Mouse (Mus musculus) frontal cortex, postnatal 25 days (tissue): ENCODE measurements around the gene Shisa9.
A peak's percentile ranks its signal among the peaks of the same experiment; 100 is the strongest.
"Not testable (repeated sequence)": the region's sequence is repeated elsewhere in the genome, so short reads cannot be mapped to it uniquely, and the experiment has no call there.

Source experiments
- DNase-seq, 2 experiments: peaks; one replicate each; pipeline ENCODE4 v3.0.0; 2022; ENCODE audit warnings: low spot score in 2 of 2

The Shisa9 gene

GRCm38 (mm10) chr16:11983616-11984270 is at the start of gene Shisa9:
Gene Shisa9, plus strand, starts transcription at chr16:11984113.
- peak; percentile 38 to 45 for DNase-seq

DNA sequence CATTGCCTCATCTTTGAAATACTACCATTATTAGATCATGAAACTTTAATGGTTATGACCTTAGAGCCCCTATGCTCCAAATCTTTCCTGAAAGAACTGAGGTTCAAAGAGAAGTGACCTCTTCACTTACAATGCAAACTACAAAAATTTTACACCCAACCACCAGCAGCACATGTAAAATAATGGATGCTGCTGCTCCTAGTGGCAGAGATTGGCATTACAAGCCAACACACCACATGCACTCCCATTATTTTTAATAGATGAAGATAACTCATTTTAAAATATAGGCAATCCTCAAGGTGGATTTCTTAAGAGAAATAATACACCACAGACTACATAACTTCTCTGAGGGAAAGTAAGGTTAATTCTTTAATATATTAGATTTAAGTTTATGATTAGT is 43.4 kb upstream of the Shisa9 start:
- peak; percentile 20 for DNase-seq

DNA sequence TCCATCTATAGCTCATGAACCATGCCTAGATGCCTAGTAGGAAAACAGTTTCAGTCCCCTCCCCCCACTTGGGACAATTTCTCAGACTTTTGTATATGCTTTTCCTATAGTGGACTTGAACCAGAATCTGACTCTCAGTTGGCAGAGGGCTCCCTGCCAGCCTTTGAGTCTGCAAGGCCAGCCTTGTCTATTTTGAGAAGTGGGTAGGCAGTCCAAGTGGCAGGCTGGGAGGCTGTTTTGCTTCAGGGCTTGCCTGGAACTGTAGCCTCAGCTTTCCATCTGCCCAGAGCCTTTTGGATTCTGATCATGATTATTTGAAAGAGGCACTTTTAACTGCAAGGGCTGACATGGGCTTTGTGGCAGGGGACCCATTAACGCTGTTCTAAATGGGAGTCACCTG is 23.2 kb upstream of the Shisa9 start:
- DNase-seq: peak in 1 of 2 experiments; percentile 9

DNA sequence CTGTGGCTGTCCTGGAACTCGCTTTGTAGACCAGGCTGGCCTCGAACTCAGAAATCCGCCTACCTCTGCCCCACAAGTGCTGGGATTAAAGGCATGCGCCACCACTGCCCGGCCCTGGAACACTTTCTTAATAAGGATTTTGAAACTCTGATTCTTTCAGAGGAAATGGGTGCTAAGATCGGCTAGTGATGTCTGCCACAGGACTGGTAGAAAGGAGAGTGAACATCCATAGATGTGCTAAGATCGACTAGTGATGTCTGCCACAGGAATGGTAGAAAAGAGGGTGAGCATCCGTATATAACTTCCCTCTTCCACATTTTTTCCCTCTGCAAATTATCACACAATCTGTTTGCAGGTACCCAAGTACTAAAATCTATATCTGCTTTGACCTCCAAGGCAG is 17.9 kb upstream of the Shisa9 start:
- DNase-seq: no peak

GRCm38 (mm10) chr16:11966810-11967209 is 17.1 kb upstream of the Shisa9 start:
- not testable (repeated sequence) for DNase-seq

GRCm38 (mm10) chr16:11967579-11967978 is 16.3 kb upstream of the Shisa9 start:
- no peak for DNase-seq

DNA sequence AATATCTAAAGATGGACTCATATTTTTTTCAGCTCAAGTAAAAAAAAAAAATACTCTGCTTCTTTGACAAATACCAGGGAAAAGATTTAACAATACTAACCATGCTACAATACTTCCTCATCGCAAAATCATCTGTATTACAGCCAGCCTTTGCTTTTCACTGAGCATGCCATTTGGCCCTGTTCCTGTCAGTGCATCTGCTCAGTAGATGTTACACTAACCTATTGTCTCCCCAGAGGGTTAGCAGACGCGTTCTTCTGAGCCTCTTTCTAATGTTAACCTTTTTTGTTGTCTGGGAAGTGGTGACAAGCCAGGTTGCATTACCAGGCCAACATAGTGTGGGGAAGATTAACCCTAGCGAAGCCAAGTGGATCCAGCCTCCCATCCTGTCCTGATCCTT is 10.2 kb upstream of the Shisa9 start:
- no peak for DNase-seq

- DNase-seq: no peak
These were observed 7.2 kb upstream of the Shisa9 start for GRCm38 (mm10) chr16:11976737-11977136.

DNA sequence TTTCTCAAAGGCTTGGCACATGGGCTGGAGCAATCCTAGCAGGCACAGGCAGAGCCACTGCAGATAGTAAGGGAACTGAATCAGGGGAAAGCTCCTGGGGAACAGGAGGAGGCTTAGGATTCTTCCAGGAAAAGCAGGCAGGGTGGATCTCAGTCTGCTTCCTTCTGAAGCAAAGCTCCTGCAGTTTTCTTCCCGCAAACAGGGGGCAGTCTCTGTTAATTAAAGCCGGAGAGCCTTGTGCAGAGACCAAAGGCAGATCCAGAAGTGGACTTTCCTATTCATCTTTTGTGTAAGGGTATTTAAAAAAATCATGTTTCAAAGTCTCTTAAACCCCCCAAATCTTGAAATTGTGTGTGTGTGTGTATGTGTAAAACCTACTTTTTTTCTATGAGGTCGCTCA is 3.1 kb upstream of the Shisa9 start:
- peak; percentile 42 to 46 for DNase-seq

DNA sequence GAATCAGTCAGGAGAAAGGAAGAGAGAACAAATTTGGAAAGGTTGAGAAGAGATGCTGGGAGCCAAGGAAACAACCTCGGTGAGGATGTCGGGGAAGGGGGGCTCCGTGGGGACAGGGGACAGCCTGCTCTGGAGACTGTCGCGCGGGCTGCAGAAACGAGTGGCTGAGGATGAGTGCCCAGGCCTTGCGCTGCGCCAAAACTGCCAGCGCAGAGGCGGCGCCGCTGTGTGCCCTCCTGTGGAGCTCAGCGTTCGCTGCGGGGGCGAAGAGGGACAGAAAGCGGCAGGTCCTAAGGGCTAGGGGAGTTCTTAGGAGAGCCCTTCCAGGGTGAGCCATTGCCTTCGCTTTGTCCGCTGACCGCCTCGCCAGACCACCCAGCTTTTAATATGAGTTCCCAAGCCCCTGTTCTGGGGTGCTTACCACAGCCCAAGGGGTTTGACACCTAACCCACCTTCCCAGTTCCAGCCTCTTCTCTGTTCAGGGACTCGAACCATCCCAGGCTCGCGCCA is 752 bp upstream of the Shisa9 start:
- peak; percentile 35 to 36 for DNase-seq

DNA sequence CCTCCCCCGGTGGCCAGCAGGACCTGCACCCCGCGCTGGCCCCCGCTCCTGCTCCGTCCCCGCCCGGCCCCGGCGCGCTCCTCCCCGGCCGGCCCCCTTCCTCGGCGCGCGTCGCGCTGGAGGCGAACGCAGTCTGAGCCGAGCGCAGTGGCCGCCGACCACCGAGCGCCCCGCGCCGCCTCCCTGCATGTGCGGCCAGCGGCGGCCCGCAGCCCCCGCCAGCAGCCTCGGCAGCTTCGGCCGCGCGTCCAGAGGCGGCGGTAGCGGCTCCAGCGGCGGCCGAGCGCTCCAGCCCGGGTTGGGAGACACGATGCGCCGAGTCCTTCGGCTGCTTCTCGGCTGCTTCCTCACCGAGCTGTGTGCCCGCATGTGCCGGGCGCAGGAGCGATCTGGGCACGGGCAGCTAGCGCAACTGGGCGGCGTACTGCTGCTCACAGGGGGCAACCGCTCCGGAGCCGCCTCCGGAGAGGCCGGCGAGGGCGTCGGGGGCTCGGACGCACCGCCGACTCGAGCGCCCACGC is 418 bp downstream of the Shisa9 start:
- peak in 1 of 2 experiments; percentile 38 for DNase-seq

DNA sequence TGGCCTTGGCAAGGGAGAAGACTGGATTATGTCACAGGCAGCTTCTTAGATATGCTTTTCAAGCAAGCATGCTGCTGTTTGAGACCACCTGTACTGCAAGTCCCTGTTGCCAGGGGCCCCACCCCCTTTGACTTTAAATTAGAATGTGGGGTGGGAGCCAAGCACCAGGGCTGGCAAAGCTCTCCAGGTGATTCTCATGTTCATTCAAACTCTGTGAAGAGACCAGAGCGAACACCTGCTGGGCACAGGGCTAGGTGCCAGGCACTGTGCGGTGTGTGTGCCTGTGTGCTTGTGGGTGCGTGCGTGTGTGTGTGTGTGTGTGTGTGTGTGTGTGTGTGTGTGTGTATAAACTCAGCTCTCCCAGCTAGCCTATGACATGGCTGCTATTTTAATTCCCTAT is 3.1 kb downstream of the Shisa9 start:
- no peak for DNase-seq

DNA sequence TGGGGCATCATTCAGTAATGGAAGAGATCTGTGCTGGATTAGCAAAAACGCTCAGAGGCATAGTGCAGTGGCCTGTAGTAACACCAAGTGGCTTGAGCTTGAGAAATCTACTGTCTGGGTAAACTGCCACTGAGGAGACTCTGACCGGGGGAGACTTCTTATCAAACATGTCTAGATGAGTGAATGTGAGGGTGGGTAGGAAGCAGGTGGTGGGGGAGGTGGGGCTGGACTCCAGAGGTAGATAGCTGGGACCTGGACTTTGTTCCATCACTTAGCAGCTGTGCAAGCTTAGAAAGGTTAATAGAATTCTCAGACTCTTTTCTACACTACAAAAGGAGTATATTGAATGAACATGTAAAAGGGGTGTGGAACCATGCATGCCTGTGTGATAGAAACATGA is 21.3 kb downstream of the Shisa9 start:
- no peak for DNase-seq

GRCm38 (mm10) chr16:12010136-12010535 is 26.2 kb downstream of the Shisa9 start:
- DNase-seq: no peak

DNA sequence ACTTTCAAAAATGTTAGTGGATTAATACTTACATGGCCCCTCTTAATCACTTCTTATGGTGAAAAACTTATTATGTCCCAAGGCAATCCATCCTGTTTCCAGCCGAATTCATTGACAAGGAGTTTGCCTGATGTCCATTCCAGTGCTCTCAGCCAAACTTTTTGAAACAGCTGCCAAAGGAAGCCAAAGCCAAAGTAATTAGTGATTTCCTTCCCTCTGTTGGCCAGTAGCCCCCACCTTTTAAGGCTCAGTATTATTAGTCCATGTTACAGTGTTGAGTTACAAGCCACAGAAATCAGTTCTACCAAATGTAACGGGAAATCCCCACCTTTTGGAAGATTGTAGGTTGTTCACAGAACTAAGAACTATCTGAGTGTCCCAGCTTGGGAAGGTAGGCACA is 28.8 kb downstream of the Shisa9 start:
- DNase-seq: no peak

DNA sequence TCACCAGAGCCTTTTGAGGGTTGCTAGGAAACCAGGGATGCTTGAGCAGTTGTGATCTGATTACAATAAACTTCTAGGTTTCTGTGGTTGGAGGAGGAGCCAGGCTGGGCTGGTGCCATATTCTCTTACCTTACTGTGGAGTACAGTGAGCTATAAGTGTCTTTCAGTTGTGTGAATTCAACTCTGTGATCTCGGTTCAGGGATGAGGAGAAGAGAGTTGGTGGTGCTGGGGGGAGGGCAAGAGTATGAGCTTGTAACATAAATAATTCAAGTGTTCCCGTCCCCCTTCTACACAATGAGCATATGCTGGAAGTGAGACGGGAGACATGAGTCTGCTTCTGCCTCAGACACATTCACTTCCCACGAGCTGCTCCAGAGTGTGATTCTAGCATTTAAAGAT is 30.6 kb downstream of the Shisa9 start:
- peak; percentile 26 to 32 for DNase-seq

DNA sequence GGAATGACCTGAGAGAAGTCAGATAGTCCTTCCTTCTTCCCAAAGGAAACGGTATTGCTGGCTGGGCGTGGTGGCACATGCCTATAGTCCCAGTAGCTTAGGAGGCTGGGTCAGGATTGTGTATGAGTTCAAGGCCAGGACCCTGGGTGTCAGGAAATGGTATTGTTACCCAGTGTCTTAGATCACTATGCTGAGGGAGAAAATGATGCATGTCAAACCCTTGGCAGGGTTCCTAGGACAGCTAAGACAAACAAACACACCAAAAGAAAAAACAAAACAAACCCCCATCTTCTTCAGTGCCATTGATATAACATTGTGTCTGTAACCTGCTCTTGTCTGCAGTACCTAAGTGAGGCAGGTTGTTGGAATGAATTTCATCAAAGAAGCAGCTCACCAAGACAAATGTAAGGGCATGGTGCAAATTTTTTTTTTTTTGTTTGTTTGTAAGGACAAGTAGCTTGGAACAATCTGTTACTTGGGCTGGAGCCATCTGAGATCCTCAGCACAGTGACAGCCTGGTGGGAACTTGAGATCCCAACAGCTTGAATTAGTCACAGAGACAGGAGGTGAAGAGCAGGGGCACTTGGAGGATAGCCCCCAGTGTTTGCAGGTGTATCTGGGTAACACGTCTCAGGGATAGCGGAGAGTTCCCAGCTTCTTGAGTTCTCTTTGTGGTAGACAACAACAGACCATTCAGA is 34.2 kb downstream of the Shisa9 start:
- DNase-seq: no peak

GRCm38 (mm10) chr16:12020103-12020755 is 36.3 kb downstream of the Shisa9 start:
- DNase-seq: no peak

GRCm38 (mm10) chr16:12032441-12032840 is 48.5 kb downstream of the Shisa9 start:
- DNase-seq: no peak

- DNase-seq: no peak
These were observed 51.0 kb downstream of the Shisa9 start for GRCm38 (mm10) chr16:12034868-12035267.

DNA sequence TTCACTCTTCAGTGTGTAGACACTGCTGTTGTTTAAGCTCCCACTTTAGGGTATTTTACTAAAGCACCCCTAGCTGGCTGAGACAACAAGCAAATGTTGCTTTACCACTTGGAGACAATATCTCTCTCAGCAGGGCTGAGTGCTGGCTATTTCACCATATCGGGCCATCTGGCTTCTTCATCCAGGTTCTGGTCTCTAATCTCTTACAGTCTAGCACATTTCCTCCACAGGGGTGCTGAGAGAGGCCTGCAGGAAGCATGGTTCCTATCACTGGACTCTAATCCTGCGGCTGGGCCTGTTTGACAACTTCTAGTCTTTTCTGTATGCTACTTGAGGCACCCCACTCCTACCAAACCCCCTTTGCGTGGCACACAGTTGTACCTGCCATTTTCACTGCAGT is 51.7 kb downstream of the Shisa9 start:
- DNase-seq: no peak

DNA sequence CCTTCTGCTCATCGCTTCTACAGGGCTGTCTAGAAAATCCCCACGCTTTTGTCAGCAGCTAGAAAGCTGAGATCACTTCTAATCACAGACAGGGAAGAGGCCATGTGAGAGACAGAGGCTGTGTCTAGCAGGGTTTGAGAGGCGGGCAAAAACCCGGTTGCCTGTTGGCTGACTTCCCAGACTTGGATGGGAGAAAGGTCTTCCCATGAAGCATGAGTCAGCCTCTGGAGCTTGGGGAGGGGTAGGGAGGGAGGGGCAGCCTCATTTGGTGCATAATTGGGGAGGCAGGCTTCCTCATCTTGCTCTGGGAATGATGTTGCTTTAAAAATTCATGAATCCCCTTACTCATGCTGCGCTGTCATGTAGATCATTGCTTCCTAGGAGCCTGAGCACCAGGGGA is 57.0 kb downstream of the Shisa9 start:
- DNase-seq: peak; percentile 14 to 43

DNA sequence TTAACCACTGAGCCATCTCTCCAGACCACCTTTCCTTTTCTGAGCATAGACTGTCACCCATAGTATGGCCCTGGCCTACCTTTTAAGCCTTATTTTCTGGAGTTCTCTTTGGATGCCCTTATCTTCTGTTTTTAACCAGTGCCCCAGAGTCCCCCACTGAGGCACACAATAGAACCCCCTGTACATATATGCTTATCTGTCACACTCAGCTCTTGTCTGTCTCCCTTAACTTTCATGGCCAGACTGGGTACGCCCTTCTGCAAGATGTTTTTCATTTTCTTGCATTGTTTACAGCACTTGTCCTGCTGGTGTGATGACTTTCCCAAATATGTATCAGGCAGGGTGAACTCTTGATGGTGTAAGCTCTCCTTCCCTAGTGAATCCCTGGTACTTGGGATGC is 68.1 kb downstream of the Shisa9 start:
- DNase-seq: no peak
